Mouse (Mus musculus) frontal cortex, adult (tissue): ENCODE data around the gene Med13.
"Not testable (repeated sequence)": the region's sequence is repeated elsewhere in the genome, so short reads cannot be mapped to it uniquely, and the experiment has no call there.

ENCODE experiments used
- ATAC-seq: cut with Nextera tagmentation; 2 replicates; pipeline ENCODE4 v1.9.2; 2017; ENCODE audit warnings: mild to moderate bottlenecking, moderate library complexity, mixed read lengths; ENCODE audit not compliant: low TSS enrichment

Med13 gene

GRCm38 (mm10) chr11:86378981-86379380, 21.6 kb upstream of the Med13 start:
- ATAC-seq = no peak

GRCm38 (mm10) chr11:86377841-86378240, 20.4 kb upstream of the Med13 start:
- ATAC-seq = no peak

- no peak for ATAC-seq
Observed at GRCm38 (mm10) chr11:86376707-86377106, 19.3 kb upstream of the Med13 start.

GRCm38 (mm10) chr11:86375086-86375485, 17.7 kb upstream of the Med13 start:
- no peak for ATAC-seq

GRCm38 (mm10) chr11:86371266-86371665, 13.9 kb upstream of the Med13 start:
- no peak for ATAC-seq

GRCm38 (mm10) chr11:86369860-86370259, 12.5 kb upstream of the Med13 start:
- no peak for ATAC-seq

GRCm38 (mm10) chr11:86369003-86369402, 11.6 kb upstream of the Med13 start:
- no peak for ATAC-seq

GRCm38 (mm10) chr11:86364709-86365452, 7.5 kb upstream of the Med13 start:
- no peak for ATAC-seq

- peak; percentile 97 for ATAC-seq
Observed at GRCm38 (mm10) chr11:86357984-86358528, 654 bp upstream of the Med13 start.

GRCm38 (mm10) chr11:86356007-86356853, 1.2 kb downstream of the Med13 start:
- ATAC-seq = no peak

- no peak for ATAC-seq
Observed at GRCm38 (mm10) chr11:86353586-86353985, 3.8 kb downstream of the Med13 start.

GRCm38 (mm10) chr11:86351766-86352315, 5.6 kb downstream of the Med13 start:
- no peak; the same call in 1 of the 2 replicates for ATAC-seq

GRCm38 (mm10) chr11:86350636-86351138, 6.7 kb downstream of the Med13 start:
- ATAC-seq = no peak

GRCm38 (mm10) chr11:86349325-86349724, 8.1 kb downstream of the Med13 start:
- ATAC-seq = no peak

- ATAC-seq = no peak
Observed at GRCm38 (mm10) chr11:86348872-86349271, 8.5 kb downstream of the Med13 start.

GRCm38 (mm10) chr11:86347387-86348122, 9.8 kb downstream of the Med13 start:
- no peak for ATAC-seq

GRCm38 (mm10) chr11:86346525-86346924, 10.9 kb downstream of the Med13 start:
- ATAC-seq = no peak

- not testable (repeated sequence) for ATAC-seq
Observed at GRCm38 (mm10) chr11:86344940-86345339, 12.5 kb downstream of the Med13 start.

GRCm38 (mm10) chr11:86324251-86324650, 33.2 kb downstream of the Med13 start:
- no peak for ATAC-seq

- not testable (repeated sequence) for ATAC-seq
Observed at GRCm38 (mm10) chr11:86314992-86315391, 42.4 kb downstream of the Med13 start.

- no peak for ATAC-seq
Observed at GRCm38 (mm10) chr11:86310280-86310679, 47.1 kb downstream of the Med13 start.
